Mouse (Mus musculus) hematopoietic stem cell, adult 5-6 weeks (primary cell): ENCODE results near the gene Fam90a1a. TPM values are rescaled to one million over a fixed set of nuclear protein-coding genes. Genes with fewer than 3 reads are reported as not detected.

ENCODE experiments used
- ATAC-seq, 2 experiments: fragments of 125-278 bp in 1 of 2; replicated peaks in 1 of 2; 2 replicates each; pipeline ENCODE4 v1.8.0; 2016 to 2017; ENCODE audit warnings: inconsistent platforms in 2 of 2, mild to moderate bottlenecking in 2 of 2, moderate number of reproducible peaks in 2 of 2, low read depth in 1 of 2, moderate TSS enrichment in 1 of 2; ENCODE audit not compliant: low FRiP score in 2 of 2, poor library complexity in 2 of 2, severe bottlenecking in 2 of 2, insufficient read depth in 1 of 2, low TSS enrichment in 1 of 2
- total RNA-seq: library from RNA; stranded (forward); fragments of 172-1452, 232-1000 nt; gene quantifications from 2 replicates; pipeline ENCODE4 v1.2.3, GENCODE M21; 2017

Gene Fam90a1a
- total RNA-seq, 1 experiment from 2014 or later: not detected

GRCm38 (mm10) chr8:22006423-22006822 lies 47.9 kb downstream of the Fam90a1a start:
- no peak for ATAC-seq

- no peak for ATAC-seq
Observed at GRCm38 (mm10) chr8:22009403-22009802, 50.9 kb downstream of the Fam90a1a start.

- peak; percentile 47 to 72; a peak in 2 of 4 replicates for ATAC-seq
Observed at GRCm38 (mm10) chr8:22013034-22013707, 54.7 kb downstream of the Fam90a1a start.

Other genes starting within 250 kb of the Fam90a1a start
- gene Defa24, start 224.2 kb upstream of the Fam90a1a start, total RNA-seq: not detected in 2 replicates
- not detected in 2 replicates for gene Defb50, start 135.2 kb upstream of the Fam90a1a start, total RNA-seq
- not detected in 2 replicates for gene Defb2, start 118.8 kb upstream of the Fam90a1a start, total RNA-seq
- not detected in 2 replicates for gene Defb10, start 99.8 kb upstream of the Fam90a1a start, total RNA-seq
- not detected in 2 replicates for gene Defb9, start 73.3 kb upstream of the Fam90a1a start, total RNA-seq
- gene Defb11, start 52.3 kb upstream of the Fam90a1a start, total RNA-seq: not detected in 2 replicates
- not detected in 2 replicates for gene Defb15, start 26.0 kb upstream of the Fam90a1a start, total RNA-seq
- gene Defb35, start 20.4 kb upstream of the Fam90a1a start, total RNA-seq: not detected in 2 replicates
- gene Defb13, start 12.0 kb upstream of the Fam90a1a start, total RNA-seq: not detected in 2 replicates
- not detected in 2 replicates for gene Ccdc70, start 11.1 kb downstream of the Fam90a1a start, total RNA-seq
- gene Atp7b, start 101.6 kb downstream of the Fam90a1a start, total RNA-seq: 1.4 and 3.9 TPM in 2 replicates
- 11.9 and 17.9 TPM in 2 replicates for gene Alg11, start 102.0 kb downstream of the Fam90a1a start, total RNA-seq
- not detected in 2 replicates for gene Nek5, start 166.3 kb downstream of the Fam90a1a start, total RNA-seq
- gene Nek3, start 207.7 kb downstream of the Fam90a1a start, total RNA-seq: 3.7 and 5.1 TPM in 2 replicates
- gene Ckap2, start 227.1 kb downstream of the Fam90a1a start, total RNA-seq: 40.8 and 50.3 TPM in 2 replicates
- gene Vps36, start 234.1 kb downstream of the Fam90a1a start, total RNA-seq: 55.0 and 68.1 TPM in 2 replicates